Mouse (Mus musculus) kidney, adult 2 months (tissue): ENCODE data around the gene Exoc6.
A peak's percentile ranks its signal among the peaks of the same experiment; 100 is the strongest.

Source experiments
- CTCF ChIP-seq: fragments of 200-500 bp; conservative IDR thresholded peaks from 2 replicates; pipeline ENCODE4 v1.5.1; 2011; ENCODE audit warnings: low read depth, mild to moderate bottlenecking, control low read depth, low read length, moderate library complexity, mixed read lengths; ENCODE audit not compliant: insufficient read depth, insufficient read length
- POLR2A ChIP-seq: fragments of 200-500 bp; IDR thresholded peaks from one replicate; pipeline ENCODE4 v1.6.1; 2011; ENCODE audit warnings: low read depth, low read length, control low read depth

DNA sequence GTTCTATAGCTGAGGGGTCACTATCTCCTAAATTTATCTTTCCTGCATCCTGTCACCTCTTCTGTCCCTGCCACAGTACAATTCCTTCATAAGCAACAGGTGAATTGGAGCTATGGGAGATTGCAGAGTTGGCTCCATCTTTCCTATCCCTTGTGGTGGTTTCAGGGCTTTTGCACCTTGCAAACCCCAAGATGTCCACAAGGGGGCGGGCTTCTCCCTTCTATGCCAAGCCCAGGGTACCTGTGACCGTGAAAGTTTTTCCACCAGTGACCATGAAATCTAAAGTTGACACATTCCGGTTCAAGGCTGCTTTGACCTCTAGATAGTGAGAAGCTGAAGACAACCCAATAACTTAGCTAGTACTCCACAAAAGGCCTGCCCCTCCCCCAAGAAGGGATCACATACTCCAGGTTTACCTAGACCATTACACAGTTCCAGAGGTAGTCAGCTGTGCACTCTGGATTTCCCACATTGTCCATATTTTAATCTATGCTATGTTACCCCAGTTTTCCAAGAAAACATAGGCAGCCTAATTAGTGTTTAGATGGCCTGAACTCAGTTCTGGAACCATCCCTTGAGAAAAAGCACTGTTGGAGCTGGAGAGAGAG lies 153.8 kb downstream of the Exoc6 start:
- TF ChIP-seq CTCF, result peak; percentile 87
- no peak for TF ChIP-seq POLR2A
